12 mouse cellular contexts compared by ENCODE assay signal in genomic region chr10:75657165-75657564, GRCm38 (mm10).
"Had no signal": no experiment of that assay in that cellular context is flagged by ENCODE, and none has a peak within 500 bp of the region (broad histone marks: within the 10 kb centered on the region; RNA-seq: fewer than 3 reads in every experiment).

No protein-coding gene starts in this region.

- DNase-seq: retina, postnatal 1 day; right cerebral cortex, adult 18-20 months; right cerebral cortex, postnatal 14 days; right cerebral cortex, postnatal 25 days; right cerebral cortex, postnatal 4 days; spleen, adult 18-20 months; thymus, adult 18-20 months; thymus, adult 2 months; thymus, postnatal 14 days; thymus, postnatal 25 days; thymus, postnatal 36 days; thymus, postnatal 4 days had no signal
